Mouse (Mus musculus) right cerebral cortex, adult 2 months (tissue): Measurements from ENCODE around the gene Smarcad1.
"Not testable (repeated sequence)": the region's sequence is repeated elsewhere in the genome, so short reads cannot be mapped to it uniquely, and the experiment has no call there.

Source experiments
- DNase-seq, 2 experiments: peaks; one replicate each; pipeline ENCODE4 v3.0.0; 2021 to 2022; ENCODE audit warnings: low spot score in 2 of 2

Smarcad1 gene

DNA sequence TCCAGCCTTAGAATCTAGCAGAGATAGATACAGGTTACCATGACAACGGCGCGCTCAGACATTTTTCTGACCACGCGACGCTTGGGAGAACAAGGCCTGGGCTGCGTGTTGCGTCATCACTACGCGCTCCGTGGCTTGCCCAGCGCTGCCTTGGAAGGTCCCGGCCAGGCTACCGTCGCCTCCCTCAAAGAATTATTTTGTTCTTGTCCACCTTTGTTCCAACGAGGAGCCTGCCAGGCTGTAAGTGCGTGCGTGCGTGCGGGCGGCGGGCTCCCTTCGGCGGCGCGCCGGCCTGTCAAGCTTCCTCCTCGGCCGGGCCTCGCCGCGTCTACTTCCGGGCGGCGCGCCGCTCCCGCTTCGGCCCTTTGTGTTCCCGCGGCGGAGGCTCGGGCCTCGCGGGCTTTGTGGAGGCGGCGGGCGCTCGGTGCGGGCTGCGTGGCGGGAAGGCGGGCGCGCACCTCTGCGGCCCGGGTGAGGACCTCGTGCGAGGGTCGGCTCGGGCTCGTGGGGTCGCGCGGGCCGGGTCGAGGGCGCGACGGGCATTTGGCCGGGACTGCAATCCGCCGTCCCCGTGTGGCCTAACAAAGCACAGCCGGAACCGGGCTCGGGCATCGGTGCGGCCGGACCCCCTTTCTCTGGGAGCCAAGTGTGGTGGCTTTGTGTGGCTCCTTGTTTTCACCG, at the start of gene Smarcad1:
Smarcad1 (plus strand) TSS at position 93 of the 681 bp plus-strand sequence.
- DNase-seq: peak; percentile 94 to 98

DNA sequence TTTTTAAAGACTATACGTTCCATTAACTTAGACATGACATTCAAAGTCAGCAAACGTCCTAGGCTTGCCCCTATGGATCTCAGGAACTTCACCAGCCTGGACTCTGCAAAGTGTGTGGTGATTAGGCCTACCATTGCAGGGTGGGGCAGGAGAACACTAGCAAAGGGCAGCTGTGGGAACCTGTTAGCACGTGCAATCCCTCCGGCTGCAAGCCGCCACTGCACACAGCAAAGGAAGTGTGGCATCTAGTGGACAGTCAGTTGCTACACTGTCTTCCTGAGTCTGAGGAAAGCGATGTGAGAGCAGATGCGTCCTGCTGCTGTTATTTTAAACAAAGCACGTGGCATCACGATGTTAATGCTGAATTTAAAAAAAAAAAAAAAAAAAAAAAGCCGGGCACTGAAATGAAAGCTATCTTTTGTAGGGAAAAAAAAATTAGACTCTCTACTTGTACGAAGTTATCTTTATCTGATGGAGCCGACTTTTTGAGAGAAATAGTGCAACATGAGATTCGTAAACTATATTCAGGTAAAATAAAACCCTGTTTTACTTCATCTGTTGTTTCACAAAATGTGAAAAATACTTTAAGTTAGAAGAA, 45.5 kb upstream of the Smarcad1 start:
- DNase-seq: peak; percentile 8 to 34

DNA sequence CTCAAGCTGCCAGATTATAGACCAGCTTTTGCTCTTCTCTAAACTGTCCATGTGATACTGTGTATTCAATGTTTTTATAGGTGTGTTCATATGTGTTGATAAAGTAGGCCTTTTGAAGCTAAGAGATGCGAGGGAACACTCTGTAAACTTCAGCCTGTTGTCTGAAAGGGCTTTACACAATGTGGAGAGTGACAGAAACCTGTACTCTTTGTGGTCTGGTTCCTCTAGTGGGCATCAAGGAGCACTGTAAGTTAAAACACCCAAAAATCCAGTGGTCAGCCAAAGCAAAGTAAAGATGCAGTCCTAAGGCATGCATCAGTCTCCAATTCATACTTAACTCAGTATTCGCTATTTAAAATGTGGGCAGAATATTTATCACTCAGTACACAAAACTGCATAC, 44.6 kb upstream of the Smarcad1 start:
- DNase-seq: no peak

DNA sequence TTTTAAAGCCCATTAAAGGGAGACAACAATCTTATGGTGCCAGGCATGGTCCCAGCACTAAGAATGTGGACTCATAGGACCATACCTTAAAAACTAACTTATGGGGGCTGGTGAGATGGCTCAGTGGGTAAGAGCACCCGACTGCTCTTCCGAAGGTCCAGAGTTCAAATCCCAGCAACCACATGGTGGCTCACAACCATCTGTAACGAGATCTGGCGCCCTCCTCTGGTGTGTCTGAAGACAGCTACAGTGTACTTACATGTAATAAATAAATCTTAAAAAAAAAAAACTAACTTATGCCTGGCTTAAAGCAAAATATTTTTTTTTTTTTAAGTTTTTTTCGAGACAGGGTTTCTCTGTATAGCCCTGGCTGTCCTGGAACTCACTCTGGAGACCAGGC, 41.6 kb upstream of the Smarcad1 start:
- DNase-seq: not testable (repeated sequence)

DNA sequence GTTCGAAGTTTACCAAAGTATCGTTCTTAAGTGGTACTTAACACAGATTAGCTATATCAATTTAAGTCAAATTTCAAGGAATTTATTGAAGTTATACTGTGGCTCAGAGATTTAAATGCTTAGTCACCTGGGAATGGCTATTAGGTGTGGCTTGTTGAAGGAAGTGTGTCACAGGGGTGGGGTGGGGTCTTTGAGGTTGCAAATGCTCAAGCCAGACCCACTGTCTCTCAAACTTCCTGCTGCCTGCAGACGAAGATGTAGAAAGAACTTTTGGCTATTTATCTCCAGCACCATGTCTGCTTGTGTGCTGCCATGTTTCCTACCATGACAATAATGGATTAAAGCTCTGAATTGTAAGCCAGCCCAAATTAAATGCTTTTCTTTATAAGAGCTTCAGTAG, 40.2 kb upstream of the Smarcad1 start:
- no peak for DNase-seq

DNA sequence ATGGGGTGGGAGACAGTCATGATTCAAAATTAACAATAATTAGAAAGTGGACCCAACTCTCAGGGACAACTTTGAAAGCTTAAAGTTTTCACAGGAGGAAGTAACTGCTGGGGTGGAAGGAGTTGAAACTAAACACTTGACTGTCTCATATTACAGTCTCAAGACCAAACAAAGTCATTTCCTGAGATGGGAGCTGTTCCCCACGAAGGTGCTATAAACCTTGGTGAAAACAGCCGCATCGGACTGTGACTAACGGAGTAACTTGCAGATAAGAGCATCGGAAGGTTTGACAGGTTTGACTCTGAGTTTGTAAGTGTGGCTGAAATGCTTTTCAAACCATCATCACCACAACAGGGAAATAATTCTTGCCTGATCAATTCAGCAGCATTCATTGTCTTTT, 33.5 kb upstream of the Smarcad1 start:
- DNase-seq: no peak

DNA sequence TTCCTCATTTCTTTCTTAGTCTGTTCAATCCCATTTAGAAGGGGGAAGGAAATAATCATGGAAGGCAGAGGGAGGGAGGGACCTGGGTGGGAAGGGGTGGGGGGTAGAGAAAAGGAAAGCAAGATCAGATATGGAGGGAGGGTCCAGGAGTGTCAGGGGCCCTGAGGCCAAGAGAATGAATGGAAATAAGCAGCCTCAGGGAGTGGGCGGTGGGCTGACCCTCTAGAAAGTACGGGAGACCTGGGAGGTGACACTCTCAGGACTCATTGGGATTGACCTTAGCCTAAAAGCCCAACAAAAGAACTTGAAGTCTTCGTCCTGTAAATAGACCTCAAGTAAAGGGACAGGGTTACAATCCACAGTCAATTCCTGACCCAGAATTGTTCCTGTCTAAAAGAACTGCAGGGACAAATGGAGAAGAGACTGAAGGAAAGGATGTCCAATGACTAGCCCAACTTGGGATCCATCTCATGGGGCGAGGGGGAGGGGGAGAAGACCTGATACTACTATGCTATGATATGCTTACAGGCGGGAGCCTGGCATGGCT, 30.9 kb upstream of the Smarcad1 start:
- no peak for DNase-seq

DNA sequence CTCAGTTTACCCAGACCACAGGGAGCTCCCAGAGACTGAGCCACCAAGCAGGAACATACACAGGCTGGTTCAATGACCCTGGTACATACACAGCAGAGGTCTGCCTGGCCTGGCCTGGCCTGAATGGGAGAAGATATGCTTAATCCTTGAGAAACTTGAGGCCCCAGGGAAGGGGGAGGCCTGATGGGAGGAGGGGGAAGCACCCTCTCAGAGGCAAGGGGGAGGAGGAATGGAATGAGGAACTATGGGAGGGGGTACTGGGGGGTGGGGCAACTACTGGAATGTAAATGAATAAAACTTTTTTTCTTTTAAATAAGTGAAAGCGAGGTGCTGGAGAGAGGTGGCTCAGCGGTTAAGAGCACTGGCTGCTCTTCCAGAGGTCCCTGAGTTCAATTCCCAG, 30.2 kb upstream of the Smarcad1 start:
- DNase-seq: no peak

DNA sequence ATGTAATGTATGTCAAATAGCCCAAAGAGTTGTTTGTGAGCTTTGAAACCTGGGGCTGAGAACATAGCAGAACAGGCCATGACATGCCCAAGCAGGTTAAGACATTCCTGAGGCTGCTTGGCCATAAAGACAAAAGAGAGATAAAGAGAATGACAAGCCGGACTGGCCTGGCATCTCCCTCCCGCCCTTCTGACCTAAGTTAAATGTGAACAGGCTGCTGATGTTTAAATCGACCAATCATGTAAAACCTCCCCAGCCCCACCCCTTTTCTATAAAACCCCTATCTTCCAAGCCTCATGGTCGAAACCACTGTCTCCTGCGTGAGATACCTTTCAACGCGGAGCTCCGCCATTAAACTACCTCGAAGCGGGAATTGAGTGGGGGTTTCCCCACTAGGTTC, 24.8 kb upstream of the Smarcad1 start:
- DNase-seq: no peak

DNA sequence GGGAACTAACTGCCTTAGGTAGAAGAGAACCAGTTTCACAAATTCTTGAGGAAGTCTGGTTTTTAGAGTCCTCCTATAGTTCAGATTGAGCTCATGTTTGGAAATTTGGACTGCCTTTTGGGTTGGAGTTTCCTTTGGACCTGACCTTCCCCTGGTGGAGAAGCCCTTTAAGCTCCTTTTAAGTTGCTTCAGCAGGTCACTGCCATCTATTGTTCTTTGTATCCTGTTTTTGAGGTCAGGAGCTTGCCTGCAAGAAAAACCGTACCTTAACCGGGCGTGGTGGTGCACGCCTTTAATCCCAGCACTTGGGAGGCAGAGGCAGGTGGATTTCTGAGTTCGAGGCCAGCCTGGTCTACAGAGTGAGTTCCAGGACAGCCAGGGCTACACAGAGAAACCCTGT, 23.4 kb upstream of the Smarcad1 start:
- DNase-seq: not testable (repeated sequence)

DNA sequence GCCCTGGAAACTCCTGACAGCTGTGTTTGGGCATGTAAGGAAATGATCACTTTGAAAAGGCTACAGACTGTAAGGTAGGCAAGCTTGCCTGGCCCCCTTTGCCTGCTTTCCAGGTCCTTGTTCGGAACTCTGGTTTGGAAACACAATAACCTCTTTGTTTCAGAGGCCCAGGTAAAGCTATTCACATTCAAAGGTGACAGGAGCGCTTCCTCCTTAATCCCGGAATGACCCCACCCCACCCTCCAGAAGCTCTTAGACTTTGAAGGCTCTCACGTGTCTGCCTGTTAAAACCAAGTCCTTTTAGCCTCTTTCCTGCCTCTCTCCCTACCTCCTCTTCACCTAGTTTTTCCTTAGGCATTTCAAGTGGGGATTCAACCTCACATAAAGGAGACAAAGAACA, 20.5 kb upstream of the Smarcad1 start:
- DNase-seq: no peak

DNA sequence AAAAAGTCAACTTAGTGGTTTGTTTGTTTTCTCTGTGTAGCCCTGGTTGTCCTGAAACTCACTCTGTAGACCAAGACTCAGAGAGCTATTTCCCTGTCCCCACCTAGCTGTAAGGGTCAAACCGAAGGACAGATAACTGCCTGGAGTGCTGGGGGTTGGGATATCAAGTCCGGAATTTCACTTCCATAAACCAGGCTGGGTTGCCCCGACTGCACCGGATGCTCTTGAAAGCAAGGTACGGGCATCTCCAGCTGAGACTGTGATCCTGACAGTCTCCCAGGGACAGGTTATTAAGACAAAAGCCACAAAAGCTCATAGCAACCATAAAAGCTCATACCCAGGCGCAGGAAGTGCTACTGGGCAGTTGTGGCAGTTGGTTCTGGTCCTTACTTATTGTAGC, 19.3 kb upstream of the Smarcad1 start:
- no peak for DNase-seq

DNA sequence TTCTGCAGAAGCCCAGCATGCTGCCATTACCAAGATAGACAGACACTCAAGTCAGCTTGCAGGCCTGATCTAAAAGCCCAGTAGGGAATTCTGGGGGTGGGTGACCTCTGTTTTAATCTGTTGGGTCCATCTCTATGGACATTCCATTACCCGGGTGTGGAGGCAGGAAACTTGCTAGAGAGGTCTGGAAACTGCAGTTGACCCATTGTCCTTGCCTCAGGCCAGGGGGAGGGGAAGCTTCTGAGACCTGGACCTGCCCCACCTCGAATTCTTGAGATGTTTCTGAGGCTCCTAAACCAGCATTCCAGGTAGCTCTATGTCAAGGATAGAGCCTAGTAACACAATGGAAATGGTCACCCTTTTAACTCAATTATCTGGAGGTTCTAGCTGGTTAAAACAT, 17.7 kb upstream of the Smarcad1 start:
- no peak for DNase-seq

DNA sequence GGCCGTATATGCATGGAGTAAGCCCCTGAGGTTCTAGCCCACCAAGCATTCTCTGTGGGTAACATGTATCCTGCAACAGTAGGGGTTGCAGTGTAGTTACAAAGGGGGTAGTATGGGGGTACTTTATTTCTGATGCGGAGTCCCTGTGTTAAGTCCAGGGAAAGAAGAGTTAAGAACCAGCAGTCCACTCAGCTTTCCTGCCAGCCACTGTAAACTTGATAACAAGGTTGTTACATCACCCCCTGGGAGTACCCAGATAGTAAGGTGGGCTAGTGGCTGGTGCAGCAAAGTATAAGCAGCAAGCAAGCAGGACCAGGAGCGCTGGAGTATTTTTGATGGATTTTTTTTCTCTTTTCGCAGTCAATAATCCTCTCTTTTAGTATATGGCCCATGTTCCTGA, 17.3 kb upstream of the Smarcad1 start:
- DNase-seq: no peak

DNA sequence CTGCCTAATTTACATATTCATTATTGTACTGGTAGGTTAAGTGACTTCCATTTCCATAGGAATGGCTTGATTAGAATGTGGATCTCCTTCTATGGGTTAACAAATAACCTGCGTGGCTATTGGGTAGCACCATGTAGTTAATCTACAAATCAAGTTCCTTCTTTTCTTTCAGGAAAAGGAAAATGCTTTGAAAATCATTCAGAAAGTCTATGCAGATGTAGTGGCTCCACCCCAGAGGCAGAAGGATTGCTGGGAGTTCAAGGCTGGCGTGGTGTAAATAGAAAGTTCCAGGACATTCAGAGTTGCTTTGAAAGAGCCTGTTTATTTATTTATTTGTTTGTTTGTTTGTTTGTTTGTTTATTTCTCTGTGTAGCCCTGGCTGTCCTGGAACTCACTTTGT, 7.7 kb upstream of the Smarcad1 start:
- DNase-seq: no peak

DNA sequence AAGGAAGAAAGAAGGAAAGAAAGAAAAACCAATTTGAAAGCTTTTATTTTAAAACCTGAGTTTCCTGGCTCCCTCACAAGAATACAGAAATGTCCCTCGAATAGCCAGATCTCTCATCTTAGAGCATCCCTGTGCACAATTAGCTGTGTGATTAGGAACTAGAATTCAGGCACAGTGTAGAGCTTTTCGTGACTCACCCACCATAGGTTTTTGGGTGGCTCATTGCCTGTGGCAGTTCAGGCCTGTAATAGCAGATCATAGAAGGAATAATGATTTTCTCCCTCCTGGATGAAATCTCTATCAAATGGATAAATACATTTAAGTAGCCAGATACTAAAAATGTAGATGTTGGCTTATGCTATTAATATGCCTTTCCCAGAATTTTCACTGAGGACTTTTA, 6.9 kb upstream of the Smarcad1 start:
- no peak for DNase-seq

DNA sequence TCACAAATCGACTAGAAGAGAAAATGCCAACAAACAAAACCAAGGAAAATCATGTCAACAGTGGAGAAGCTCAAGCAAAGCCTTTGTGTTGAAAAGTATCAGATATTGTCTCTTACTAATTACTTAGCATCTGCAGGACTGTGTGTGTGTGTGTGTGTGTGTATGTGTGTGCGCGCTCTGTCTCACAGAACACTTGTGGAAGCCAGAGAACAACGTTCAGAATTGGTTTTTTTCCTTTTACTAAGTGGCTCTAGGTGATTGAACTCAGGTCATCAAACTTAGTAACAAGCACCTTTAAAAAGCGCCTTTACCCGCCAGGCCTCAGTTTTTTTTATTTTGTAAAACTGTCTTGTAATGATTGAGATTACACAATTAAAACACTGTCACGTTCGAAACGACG, 451 bp upstream of the Smarcad1 start:
- no peak for DNase-seq

DNA sequence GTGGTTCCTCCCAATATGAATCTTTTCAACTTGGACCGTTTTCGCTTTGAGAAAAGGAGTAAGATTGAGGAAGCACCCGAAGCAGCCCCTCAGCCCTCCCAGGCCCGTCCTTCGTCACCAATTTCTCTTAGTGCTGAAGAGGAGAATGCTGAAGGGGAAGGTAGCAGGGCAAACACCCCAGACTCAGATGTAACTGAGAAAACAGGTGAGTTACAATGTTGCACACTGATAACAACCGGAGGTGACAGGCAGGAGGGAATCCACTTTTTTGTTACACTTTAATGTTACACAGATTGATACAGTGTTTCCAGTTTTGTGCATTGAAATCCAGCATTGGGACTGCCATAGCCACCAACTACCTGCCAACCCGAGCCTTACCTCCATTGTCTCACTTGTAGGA, 858 bp downstream of the Smarcad1 start:
- no peak for DNase-seq

DNA sequence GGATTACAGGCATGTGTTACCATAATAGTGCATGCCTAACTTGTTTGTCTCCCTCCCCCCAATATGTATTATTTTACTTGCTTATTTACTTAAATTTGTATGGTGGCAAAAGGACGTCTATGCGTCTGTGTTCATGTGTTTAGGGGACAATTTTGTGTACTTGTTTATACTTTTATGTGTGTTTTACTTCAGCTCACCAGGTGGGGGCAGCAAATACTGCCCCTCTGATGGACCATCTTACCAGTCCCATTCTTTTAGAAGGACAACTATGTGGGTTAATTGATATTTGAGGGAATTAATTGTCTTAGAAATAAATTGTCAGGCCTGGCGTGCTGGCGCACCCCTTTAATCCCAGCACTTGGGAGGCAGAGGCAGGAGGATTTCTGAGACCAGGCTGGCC, 6.7 kb downstream of the Smarcad1 start:
- no peak for DNase-seq

DNA sequence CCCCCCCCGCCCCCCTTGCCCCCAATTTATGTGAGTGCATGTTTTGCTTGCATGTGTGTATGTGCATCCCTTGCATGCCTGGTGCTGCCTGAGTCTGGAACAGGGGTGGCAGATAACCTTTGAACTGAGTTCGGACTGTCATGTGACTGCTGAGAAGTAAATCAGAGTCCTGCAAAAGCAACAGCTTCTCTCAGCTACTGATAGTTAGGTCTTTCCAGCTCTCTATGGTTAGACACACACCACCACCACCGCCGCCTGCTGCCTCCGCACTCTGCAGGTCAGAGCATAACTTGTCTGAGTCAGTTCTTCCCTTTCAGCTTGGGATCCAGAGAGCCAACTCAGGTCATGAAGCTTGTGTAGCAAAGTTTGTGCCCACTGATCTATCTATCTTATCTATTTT, 14.2 kb downstream of the Smarcad1 start:
- DNase-seq: no peak

DNA sequence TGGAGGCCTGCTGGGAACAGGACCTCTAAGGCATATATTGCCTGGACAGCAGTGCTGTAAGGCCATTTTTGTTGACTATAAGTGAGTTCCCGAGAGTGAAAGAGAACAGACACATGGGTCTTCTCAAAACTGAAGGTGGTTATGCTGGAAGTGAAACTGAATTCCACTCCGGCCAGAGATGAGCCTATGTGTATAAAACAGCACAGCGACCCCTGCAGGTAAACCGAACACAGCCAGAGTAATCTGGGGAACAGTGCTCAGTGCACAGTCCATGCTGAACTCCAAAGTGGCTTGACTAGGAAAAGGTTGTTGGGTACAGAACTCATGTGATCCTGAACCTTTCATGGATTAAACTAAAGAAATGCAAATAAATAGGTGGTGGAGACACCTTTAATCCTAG, 14.8 kb downstream of the Smarcad1 start:
- DNase-seq: not testable (repeated sequence)

DNA sequence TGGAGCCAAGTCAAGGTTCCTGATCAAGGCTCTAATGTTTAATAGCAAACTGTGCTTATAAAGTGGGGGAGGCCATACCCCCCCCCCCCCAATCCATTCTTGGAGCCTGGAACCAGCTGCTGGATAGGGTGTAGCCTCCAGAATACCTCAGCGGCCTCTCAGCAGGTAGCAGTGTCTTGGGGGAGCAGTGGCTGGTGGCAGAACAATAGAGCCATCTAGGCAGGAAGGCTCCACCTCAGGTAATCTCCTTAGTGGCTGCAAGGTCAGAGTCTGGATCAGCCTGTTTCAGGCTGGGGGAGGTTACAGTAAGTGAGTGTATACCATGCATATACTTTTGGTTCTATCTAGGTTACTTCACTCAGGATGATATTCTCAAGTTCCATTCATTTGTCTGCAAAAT, 18.7 kb downstream of the Smarcad1 start:
- DNase-seq: no peak

DNA sequence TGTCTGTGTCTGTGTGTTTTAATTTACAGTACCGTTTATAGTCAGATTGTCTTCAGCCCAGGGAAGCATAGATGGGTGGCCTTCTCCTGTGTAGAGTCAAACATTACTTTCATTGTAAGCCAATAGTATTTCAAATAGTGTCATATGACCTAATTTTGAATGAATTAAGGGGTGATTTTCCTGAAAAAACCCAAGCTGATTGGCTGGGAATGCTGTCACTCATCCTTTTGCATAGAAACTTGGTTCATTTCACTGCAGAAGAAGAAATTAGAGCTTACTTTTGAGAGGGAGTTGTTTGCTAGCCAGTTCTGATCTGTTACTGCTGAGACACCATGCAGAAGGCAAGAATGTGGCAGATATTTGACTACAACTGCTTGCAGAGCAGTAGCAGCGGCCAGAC, 32.8 kb downstream of the Smarcad1 start:
- DNase-seq: no peak

DNA sequence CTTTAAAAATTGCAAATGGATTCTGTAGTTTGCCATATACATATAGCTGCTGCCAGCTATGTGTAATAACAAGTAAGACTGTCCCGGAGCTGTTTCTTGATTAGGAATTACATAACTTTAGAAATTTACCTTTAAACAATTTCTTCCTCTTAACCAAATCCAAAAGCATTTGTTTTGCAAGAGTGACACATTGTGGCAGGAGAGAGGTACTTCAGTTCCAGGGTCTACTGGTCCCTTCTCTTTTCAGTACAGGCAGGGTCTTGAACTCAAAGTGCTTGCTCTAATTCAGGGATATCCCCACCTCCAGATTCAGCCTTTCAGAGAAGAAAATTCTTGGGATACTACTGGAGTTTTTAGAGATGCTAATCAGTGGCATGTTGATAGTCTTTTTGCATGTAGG, 36.8 kb downstream of the Smarcad1 start:
- no peak for DNase-seq
